ENCODE assay signal across 24 mouse cellular contexts in the genomic region with DNA sequence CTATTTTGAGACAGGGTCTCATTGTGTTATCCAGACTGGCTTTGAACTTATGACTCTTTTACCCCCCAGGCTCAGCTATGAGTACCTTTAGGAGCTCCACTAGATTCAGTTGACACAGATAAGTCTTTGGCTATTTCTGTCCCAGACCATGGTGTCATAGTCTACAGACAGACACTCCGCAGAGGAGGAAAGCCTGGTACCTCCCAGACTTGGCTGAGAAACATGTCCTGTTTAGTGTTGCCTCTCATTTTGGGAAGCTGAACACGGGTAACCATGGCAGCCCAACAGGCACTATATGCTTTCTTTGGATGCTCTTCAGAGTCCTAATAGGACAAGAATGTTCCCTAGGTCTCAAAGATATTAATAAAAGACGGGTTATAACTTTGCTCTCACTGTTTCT.
A peak's percentile ranks its signal among the peaks of the same experiment; 100 is the strongest.
DNase-seq lines count a peak whose midpoint lies in the region; ATAC-seq lines count a peak whose summit lies in the region.
"Had no signal": no experiment of that assay in that cellular context is flagged by ENCODE, and none has a peak within 500 bp of the region (broad histone marks: within the 10 kb centered on the region; RNA-seq: fewer than 3 reads in every experiment).

No protein-coding gene starts in this region.

- 36% methylated on average over 3 of the region's 3 CpGs for WGBS in heart, embryonic 14.5 days
- 41% methylated on average over 3 of the region's 3 CpGs for WGBS in heart, embryonic 16.5 days
- WGBS in heart, embryonic 11.5 days (ENCODE audit: insufficient replicate concordance) = 68% methylated on average over 3 of the region's 3 CpGs
- WGBS in heart, embryonic 12.5 days = 51% methylated on average over 3 of the region's 3 CpGs

- no peak overlapping the region for H3K4me2 ChIP-seq in heart, embryonic 14.5 days (ENCODE audit: low read length)
- H3K4me2 ChIP-seq in heart, embryonic 16.5 days (ENCODE audit: low read depth, low read length) = no peak overlapping the region
- H3K4me2 ChIP-seq in heart, embryonic 11.5 days = no peak overlapping the region
- no peak overlapping the region for H3K4me2 ChIP-seq in heart, embryonic 12.5 days
- H3K4me2 ChIP-seq: embryonic facial prominence, embryonic 12.5 days; forebrain, embryonic 13.5 days; forebrain, embryonic 15.5 days had no signal

- peaks cover 15 to 21% of the 10 kb centered on the region in 2 experiments for H3K4me1 ChIP-seq in heart, embryonic 14.5 days (ENCODE audit: control insufficient read depth in 2 of 2, insufficient read depth in 2 of 2, low read length in 2 of 2)
- peaks cover 4% of the 10 kb centered on the region; the same call in 1 of the 2 replicates for H3K4me1 ChIP-seq in heart, embryonic 16.5 days (ENCODE audit: control insufficient read depth, insufficient read depth, low read length)
- H3K4me1 ChIP-seq in heart, embryonic 11.5 days (ENCODE audit: control insufficient read depth, insufficient read depth, low read length) = no peaks in the 10 kb centered on the region
- H3K4me1 ChIP-seq in heart, embryonic 12.5 days (replicated peaks) = peaks cover 21% of the 10 kb centered on the region
- H3K4me1 ChIP-seq: embryonic facial prominence, embryonic 12.5 days; forebrain, embryonic 15.5 days had no signal

- no peak for DNase-seq in heart, postnatal 36 days
- DNase-seq in heart, postnatal 4 days = peak; percentile 17
- DNase-seq: adrenal gland, adult 2 months; adrenal gland, postnatal 10 days; adrenal gland, postnatal 25 days; B cell, adult 2 months; cerebellum, adult 11-12 months; cerebellum, adult 2 months; cerebellum, adult 9-10 months; cerebellum, postnatal 10 days; cerebellum, postnatal 25 days; forebrain, postnatal 0 days had no signal

- ATAC-seq in heart, embryonic 14.5 days (ENCODE audit: insufficient number of reproducible peaks, insufficient read depth, low FRiP score, low read depth) = peak; percentile 49; the same call in 1 of the 2 replicates
- ATAC-seq in heart, embryonic 16.5 days (replicated peaks; ENCODE audit: extremely low read depth, insufficient read depth, low FRiP score) = peak; percentile 25; the same call in 1 of the 2 replicates
- no peak for ATAC-seq in heart, embryonic 11.5 days (replicated peaks; ENCODE audit: insufficient number of reproducible peaks, low FRiP score, low TSS enrichment)
- ATAC-seq in heart, embryonic 12.5 days (ENCODE audit: insufficient number of reproducible peaks, low FRiP score) = no peak
- ATAC-seq: activated CD4-positive, CD25-positive, alpha-beta regulatory T cell, adult 4 months; CD4-positive, CD25-positive, alpha-beta regulatory T cell, adult 4 months; forebrain, embryonic 13.5 days; forebrain, embryonic 15.5 days; forebrain, postnatal 0 days; Patski had no signal

- H3K4me3 ChIP-seq in heart, embryonic 14.5 days (ENCODE audit: control insufficient read depth in 1 of 2, insufficient read depth in 1 of 2, low read depth in 1 of 2, low read length in 2 of 2) = no peak overlapping the region
- H3K4me3 ChIP-seq in heart, embryonic 16.5 days (ENCODE audit: low read length) = no peak overlapping the region
- no peak overlapping the region for H3K4me3 ChIP-seq in heart, embryonic 11.5 days (ENCODE audit: low read depth, low read length)
- H3K4me3 ChIP-seq in heart, embryonic 12.5 days = no peak overlapping the region
- H3K4me3 ChIP-seq: embryonic facial prominence, embryonic 10.5 days; embryonic facial prominence, embryonic 12.5 days; forebrain, embryonic 13.5 days; forebrain, embryonic 15.5 days had no signal

- H3K9me3 ChIP-seq in heart, embryonic 14.5 days (ENCODE audit: control insufficient read depth, low read length) = no peaks in the 10 kb centered on the region
- no peaks in the 10 kb centered on the region for H3K9me3 ChIP-seq in heart, embryonic 16.5 days (replicated peaks; ENCODE audit: control insufficient read depth, low read length)
- H3K9me3 ChIP-seq in heart, embryonic 11.5 days (replicated peaks; ENCODE audit: control insufficient read depth, low read length) = no peaks in the 10 kb centered on the region
- no peaks in the 10 kb centered on the region for H3K9me3 ChIP-seq in heart, embryonic 12.5 days (replicated peaks)
- H3K9me3 ChIP-seq: embryonic facial prominence, embryonic 10.5 days; embryonic facial prominence, embryonic 12.5 days; forebrain, embryonic 13.5 days; forebrain, embryonic 15.5 days; G1E had no signal

- no peak overlapping the region for H3K9ac ChIP-seq in heart, embryonic 14.5 days (ENCODE audit: low read length)
- H3K9ac ChIP-seq in heart, embryonic 16.5 days (ENCODE audit: low read length) = no peak overlapping the region
- H3K9ac ChIP-seq in heart, embryonic 11.5 days (ENCODE audit: low read depth, low read length) = no peak overlapping the region
- H3K9ac ChIP-seq in heart, embryonic 12.5 days = no peak overlapping the region
- H3K9ac ChIP-seq: embryonic facial prominence, embryonic 12.5 days; forebrain, embryonic 13.5 days; forebrain, embryonic 15.5 days; forebrain, postnatal 0 days had no signal

- no peaks in the 10 kb centered on the region for H3K36me3 ChIP-seq in heart, embryonic 14.5 days (ENCODE audit: control insufficient read depth, insufficient read depth, low read length)
- H3K36me3 ChIP-seq in heart, embryonic 16.5 days (ENCODE audit: control insufficient read depth, insufficient read depth) = no peaks in the 10 kb centered on the region
- no peaks in the 10 kb centered on the region for H3K36me3 ChIP-seq in heart, embryonic 11.5 days (ENCODE audit: control insufficient read depth, insufficient read depth, low read length)
- H3K36me3 ChIP-seq in heart, embryonic 12.5 days = no peaks in the 10 kb centered on the region
- H3K36me3 ChIP-seq: embryonic facial prominence, embryonic 10.5 days; embryonic facial prominence, embryonic 12.5 days; forebrain, embryonic 15.5 days; G1E had no signal

- no peak overlapping the region for H3K27ac ChIP-seq in heart, embryonic 14.5 days (replicated peaks in 1 of 2; ENCODE audit: control insufficient read depth in 1 of 2, insufficient read depth in 1 of 2, low read depth in 2 of 2, low read length in 2 of 2)
- H3K27ac ChIP-seq in heart, embryonic 16.5 days (ENCODE audit: low read length) = no peak overlapping the region
- H3K27ac ChIP-seq in heart, embryonic 11.5 days (ENCODE audit: low read depth, low read length) = no peak overlapping the region
- no peak overlapping the region for H3K27ac ChIP-seq in heart, embryonic 12.5 days (ENCODE audit: poor library complexity, severe bottlenecking)
- H3K27ac ChIP-seq: embryonic facial prominence, embryonic 10.5 days; embryonic facial prominence, embryonic 12.5 days; forebrain, embryonic 13.5 days; forebrain, embryonic 15.5 days had no signal

- intact Hi-C loops in heart, postnatal 36 days (cut with DNase I) = no loop called here

- no peaks in the 10 kb centered on the region for H3K27me3 ChIP-seq in heart, embryonic 14.5 days (ENCODE audit: control insufficient read depth, insufficient read depth, low read length)
- no peaks in the 10 kb centered on the region for H3K27me3 ChIP-seq in heart, embryonic 16.5 days (ENCODE audit: control insufficient read depth, insufficient read depth, low read length)
- H3K27me3 ChIP-seq in heart, embryonic 11.5 days (ENCODE audit: control insufficient read depth, insufficient read depth, low read length) = no peaks in the 10 kb centered on the region
- no peaks in the 10 kb centered on the region for H3K27me3 ChIP-seq in heart, embryonic 12.5 days (replicated peaks)
- H3K27me3 ChIP-seq: embryonic facial prominence, embryonic 12.5 days; forebrain, embryonic 13.5 days; forebrain, embryonic 15.5 days; Patski had no signal

Comparison
In these comparisons a context has a peak if more than half of its experiments do, and no peak if none do; other contexts are left out.
1. ATAC-seq: peak in heart, embryonic 14.5 days (single experiment) and heart, embryonic 16.5 days (single experiment); none in heart, embryonic 11.5 days (single experiment) and heart, embryonic 12.5 days (single experiment).